22 mouse cellular contexts compared by ENCODE assay signal in genomic region chr9:111048452-111048851, GRCm38 (mm10). TPM values are rescaled to one million over a fixed set of nuclear protein-coding genes. Genes with fewer than 3 reads are reported as not detected.
DNase-seq lines count a peak whose midpoint lies in the region; ATAC-seq and TF ChIP-seq lines count a peak whose summit lies in the region.
"Had no signal": no experiment of that assay in that cellular context is flagged by ENCODE, and none has a peak within 500 bp of the region (broad histone marks: within the 10 kb centered on the region; RNA-seq: fewer than 3 reads in every experiment).

No protein-coding gene starts in this region.

- no peak for DNase-seq in heart, postnatal 0 days (ENCODE audit: low spot score)
- DNase-seq in heart, postnatal 25 days (ENCODE audit: low spot score): no peak
- DNase-seq in kidney, postnatal 36 days: peak; percentile 36 to 40
- no peak for DNase-seq in spleen, adult 2 months (ENCODE audit: low read depth in 1 of 2, low spot score in 2 of 2)
- no peak for DNase-seq in spleen, postnatal 10 days (ENCODE audit: low spot score in 2 of 2)
- DNase-seq: adrenal gland, adult 8-10 months; cerebellum, adult 11-12 months; cerebellum, adult 9-10 months; cerebellum, postnatal 25 days; forebrain, postnatal 0 days; heart, postnatal 36 days had no signal

- no peak overlapping the region for H3K9ac ChIP-seq in heart, postnatal 0 days (replicated peaks; ENCODE audit: low read depth, low read length)
- no peak overlapping the region for H3K9ac ChIP-seq in kidney, embryonic 14.5 days (ENCODE audit: low read depth, low read length)
- H3K9ac ChIP-seq: embryonic facial prominence, embryonic 13.5 days; forebrain, embryonic 13.5 days; forebrain, postnatal 0 days; heart, embryonic 15.5 days; hindbrain, embryonic 12.5 days had no signal

- TF ChIP-seq EP300 in heart, postnatal 0 days (IDR thresholded peaks at IDR 0.05; ENCODE audit: low read depth): no peak

- H3K4me2 ChIP-seq in heart, postnatal 0 days (ENCODE audit: low read depth, low read length): no peak overlapping the region
- no peak overlapping the region for H3K4me2 ChIP-seq in kidney, embryonic 14.5 days (replicated peaks; ENCODE audit: low read depth, low read length)
- H3K4me2 ChIP-seq: embryonic facial prominence, embryonic 13.5 days; forebrain, embryonic 13.5 days; heart, embryonic 11.5 days; heart, embryonic 15.5 days; hindbrain, embryonic 12.5 days had no signal

- no peaks in the 10 kb centered on the region for H3K27me3 ChIP-seq in heart, postnatal 0 days (ENCODE audit: control insufficient read depth, insufficient read depth, low read length)
- no peaks in the 10 kb centered on the region for H3K27me3 ChIP-seq in kidney, embryonic 14.5 days (ENCODE audit: control insufficient read depth, insufficient read depth, low read length)
- H3K27me3 ChIP-seq in spleen, adult 2 months (ENCODE audit: control insufficient read depth, insufficient read depth, low read length): no peaks in the 10 kb centered on the region
- H3K27me3 ChIP-seq: embryonic facial prominence, embryonic 13.5 days; forebrain, embryonic 13.5 days; heart, embryonic 15.5 days; hindbrain, embryonic 12.5 days had no signal

- WGBS in heart, postnatal 0 days: 62% methylated on average over 3 of the region's 3 CpGs
- 71% methylated on average over 3 of the region's 3 CpGs for WGBS in kidney, embryonic 14.5 days
- 90% methylated on average over 3 of the region's 3 CpGs for WGBS in spleen, adult 2 months

- H3K4me1 ChIP-seq in heart, postnatal 0 days (ENCODE audit: control insufficient read depth, insufficient read depth): peaks cover 12% of the 10 kb centered on the region
- H3K4me1 ChIP-seq in kidney, embryonic 14.5 days (ENCODE audit: control insufficient read depth, insufficient read depth, low read length): no peaks in the 10 kb centered on the region
- H3K4me1 ChIP-seq in spleen, adult 2 months (ENCODE audit: control insufficient read depth, insufficient read depth, insufficient read length): peaks cover 8% of the 10 kb centered on the region; the same call in 1 of the 2 replicates
- H3K4me1 ChIP-seq: embryonic facial prominence, embryonic 13.5 days; forebrain, embryonic 13.5 days; hindbrain, embryonic 12.5 days had no signal

- peak overlapping the region; percentile 12; the same call in 1 of the 2 replicates for H3K27ac ChIP-seq in heart, postnatal 0 days (ENCODE audit: low read depth)
- no peak overlapping the region for H3K27ac ChIP-seq in kidney, embryonic 14.5 days (ENCODE audit: low read depth, low read length)
- 0 out of 2 replicates have a peak overlapping the region, but pooled peaks have one; percentile 0 for H3K27ac ChIP-seq in spleen, adult 2 months (ENCODE audit: insufficient read depth, low read length)
- H3K27ac ChIP-seq: embryonic facial prominence, embryonic 13.5 days; forebrain, embryonic 13.5 days; heart, embryonic 15.5 days; hindbrain, embryonic 12.5 days had no signal

- H3K36me3 ChIP-seq in heart, postnatal 0 days (replicated peaks; ENCODE audit: control insufficient read depth, insufficient read depth, low read length): no peaks in the 10 kb centered on the region
- H3K36me3 ChIP-seq in kidney, embryonic 14.5 days (ENCODE audit: control insufficient read depth, insufficient read depth, low read length): no peaks in the 10 kb centered on the region
- H3K36me3 ChIP-seq in spleen, adult 2 months (ENCODE audit: control insufficient read depth, insufficient read depth, low read length): no peaks in the 10 kb centered on the region
- H3K36me3 ChIP-seq: embryonic facial prominence, embryonic 13.5 days; heart, embryonic 15.5 days; hindbrain, embryonic 12.5 days had no signal

- TF ChIP-seq POLR2A in spleen, adult 2 months (IDR thresholded peaks at IDR 0.05; ENCODE audit: low read depth, low read length): no peak

- H3K4me3 ChIP-seq in heart, postnatal 0 days (ENCODE audit: low read depth, low read length): no peak overlapping the region
- no peak overlapping the region for H3K4me3 ChIP-seq in kidney, embryonic 14.5 days (ENCODE audit: low read length)
- no peak overlapping the region for H3K4me3 ChIP-seq in spleen, adult 2 months (ENCODE audit: extremely low read depth, insufficient read depth, insufficient read length)
- H3K4me3 ChIP-seq: embryonic facial prominence, embryonic 13.5 days; forebrain, embryonic 13.5 days; heart, embryonic 15.5 days; hindbrain, embryonic 12.5 days had no signal

- intact Hi-C loops in heart, postnatal 25 days (cut with DNase I): no loop called here

- no peak for ATAC-seq in heart, postnatal 0 days (ENCODE audit: insufficient read depth, low read depth)
- ATAC-seq in kidney, embryonic 14.5 days (ENCODE audit: low FRiP score, low TSS enrichment): no peak
- no peak for ATAC-seq in frontal cortex, adult (ENCODE audit: low TSS enrichment)
- ATAC-seq: forebrain, embryonic 13.5 days; forebrain, postnatal 0 days; hindbrain, embryonic 16.5 days; inflammation-experienced regulatory T-cells, adult 6 months had no signal

- no peak for TF ChIP-seq CTCF in heart, postnatal 0 days (IDR thresholded peaks at IDR 0.05; ENCODE audit: low read depth)
- no peak for TF ChIP-seq CTCF in spleen, adult 2 months (IDR thresholded peaks at IDR 0.05; ENCODE audit: extremely low read depth, insufficient read depth, insufficient read length, insufficient replicate concordance)

- no peaks in the 10 kb centered on the region for H3K9me3 ChIP-seq in heart, postnatal 0 days (replicated peaks; ENCODE audit: control insufficient read depth, low read length)
- no peaks in the 10 kb centered on the region for H3K9me3 ChIP-seq in kidney, embryonic 14.5 days (ENCODE audit: control insufficient read depth, low read length)
- H3K9me3 ChIP-seq: embryonic facial prominence, embryonic 13.5 days; forebrain, embryonic 13.5 days; heart, embryonic 15.5 days; hindbrain, embryonic 12.5 days had no signal

RNA-seq across cellular contexts. Expression of gene Ccrl2, which starts 8.9 kb away (rescaled TPM):
- 7.6 and 8.5 TPM in 2 replicates for total RNA-seq in heart, postnatal 0 days (2014; rRNA removed; ENCODE audit: low replicate concordance)
- 9.9 and 11.6 TPM in 2 replicates for polyA plus RNA-seq in heart, postnatal 0 days (2015; fragmentation: Nextera tagmentation; extraction: Ambion mirVana)
- 10 to 100 TPM in 1 of 2 experiments, 1 to 10 TPM in 1; 8.2 to 10.4 TPM for total RNA-seq in heart, postnatal 25 days (2021)
- polyA plus RNA-seq in kidney, embryonic 14.5 days (2014; fragmentation: Nextera tagmentation; extraction: Ambion mirVana): 0.61 and 0.83 TPM in 2 replicates
- polyA plus RNA-seq in spleen, adult 2 months (2012; rRNA removed): 5.3 and 5.4 TPM in 2 replicates

RNA-seq across cellular contexts. Expression of gene Ltf, which starts 29.4 kb away (rescaled TPM):
- total RNA-seq in heart, postnatal 0 days (2014; rRNA removed; ENCODE audit: low replicate concordance): 3.3 and 25.2 TPM in 2 replicates
- polyA plus RNA-seq in heart, postnatal 0 days (2015; fragmentation: Nextera tagmentation; extraction: Ambion mirVana): 0.72 and 1.5 TPM in 2 replicates
- total RNA-seq in heart, postnatal 25 days (2021): under 1 TPM in 1 of 2 experiments, not detected in 1; 0.78 TPM
- polyA plus RNA-seq in kidney, embryonic 14.5 days (2014; fragmentation: Nextera tagmentation; extraction: Ambion mirVana): 0.31 and 0.41 TPM in 2 replicates
- polyA plus RNA-seq in spleen, adult 2 months (2012; rRNA removed): 12.3 and 14.1 TPM in 2 replicates
- total RNA-seq: ES-E14; gastrocnemius, adult 8-10 months had no signal
- polyA plus RNA-seq: forebrain, embryonic 13.5 days had no signal

RNA-seq across cellular contexts. Expression of gene Rtp3, which starts 58.1 kb away (rescaled TPM):
- 0.46 and 1.4 TPM in 2 replicates for total RNA-seq in heart, postnatal 0 days (2014; rRNA removed; ENCODE audit: low replicate concordance)
- 0.21 and 0.26 TPM in 2 replicates for polyA plus RNA-seq in heart, postnatal 0 days (2015; fragmentation: Nextera tagmentation; extraction: Ambion mirVana)
- total RNA-seq in heart, postnatal 25 days (2021): 1 to 10 TPM; 4.0 to 4.3 TPM
- polyA plus RNA-seq in kidney, embryonic 14.5 days (2014; fragmentation: Nextera tagmentation; extraction: Ambion mirVana): 0.32 TPM in 1 of 2 replicates, not detected in the other
- 1.5 and 2.0 TPM in 2 replicates for polyA plus RNA-seq in spleen, adult 2 months (2012; rRNA removed)
- total RNA-seq: forebrain, postnatal 0 days had no signal
- polyA plus RNA-seq: forebrain, embryonic 13.5 days; forebrain, postnatal 0 days; hindbrain, embryonic 12.5 days; hindbrain, embryonic 16.5 days; inflammation-experienced regulatory T-cells, adult 6 months had no signal

Comparison
In these comparisons a context has a peak if more than half of its experiments do, and no peak if none do; other contexts are left out.
1. DNase-seq: peak in kidney, postnatal 36 days (2 of 2); none in heart, postnatal 0 days (single experiment), heart, postnatal 25 days (single experiment), spleen, adult 2 months (0 of 2) and spleen, postnatal 10 days (0 of 2).